15 mouse cellular contexts compared by ENCODE assay signal in the genomic region with DNA sequence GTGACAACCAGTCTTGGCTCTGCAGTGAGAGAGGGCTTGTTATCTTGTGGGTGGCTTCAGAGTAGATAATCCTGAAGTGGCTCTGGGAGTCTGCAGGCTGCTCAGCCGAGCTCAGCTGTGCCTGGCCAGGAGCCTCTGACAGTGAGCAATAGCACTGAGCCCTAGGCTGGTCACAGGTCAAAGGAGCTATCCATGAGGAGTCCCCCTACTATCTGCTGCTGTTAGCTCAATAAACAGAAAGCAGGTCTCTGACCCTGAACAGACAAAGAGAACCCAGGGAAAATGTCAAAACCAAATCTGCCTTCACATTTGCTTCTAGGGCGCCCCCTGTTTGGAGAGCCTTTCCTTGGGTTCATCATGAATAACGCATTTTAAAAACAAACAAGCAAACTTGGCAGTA. TPM values are rescaled to one million over a fixed set of nuclear protein-coding genes. Genes with fewer than 3 reads are reported as not detected.
DNase-seq lines count a peak whose midpoint lies in the region; ATAC-seq and TF ChIP-seq lines count a peak whose summit lies in the region.
"Had no signal": no experiment of that assay in that cellular context is flagged by ENCODE, and none has a peak within 500 bp of the region (broad histone marks: within the 10 kb centered on the region; RNA-seq: fewer than 3 reads in every experiment).

No protein-coding gene starts in this region.

- TF ChIP-seq CTCF in lung, embryonic 14.5 days (IDR thresholded peaks at IDR 0.05; ENCODE audit: low read depth), result no peak

- H3K9ac ChIP-seq in heart, embryonic 11.5 days (ENCODE audit: low read depth, low read length), result no peak overlapping the region
- H3K9ac ChIP-seq in lung, embryonic 14.5 days, result no peak overlapping the region
- H3K9ac ChIP-seq in liver, embryonic 13.5 days, result no peak overlapping the region
- H3K9ac ChIP-seq: forebrain, embryonic 13.5 days; limb, embryonic 12.5 days had no signal

- no peak overlapping the region for H3K4me2 ChIP-seq in heart, embryonic 11.5 days
- H3K4me2 ChIP-seq in lung, embryonic 14.5 days, result no peak overlapping the region
- no peak overlapping the region for H3K4me2 ChIP-seq in liver, embryonic 13.5 days
- H3K4me2 ChIP-seq: forebrain, embryonic 13.5 days; limb, embryonic 12.5 days had no signal

- no peak for DNase-seq in heart, adult 18-20 months
- peak; percentile 24 for DNase-seq in lung, embryonic 14.5 days
- DNase-seq in lung, postnatal 36 days, result no peak
- DNase-seq in liver, embryonic 13.5 days, result no peak
- DNase-seq in urinary bladder, postnatal 4 days (ENCODE audit: low spot score in 2 of 2), result no peak
- no peak for DNase-seq in gastrocnemius, postnatal 25 days
- DNase-seq: cerebellum, adult 8-10 months; kidney, adult 2 months; layer of hippocampus, adult 9-11 months; thymus, postnatal 25 days had no signal

- peaks cover 39% of the 10 kb centered on the region for H3K4me1 ChIP-seq in heart, embryonic 11.5 days (ENCODE audit: control insufficient read depth, insufficient read depth, low read length)
- no peaks in the 10 kb centered on the region for H3K4me1 ChIP-seq in lung, embryonic 14.5 days (ENCODE audit: insufficient read depth)
- H3K4me1 ChIP-seq in liver, embryonic 13.5 days (replicated peaks), result peaks cover 16% of the 10 kb centered on the region
- H3K4me1 ChIP-seq: forebrain, embryonic 13.5 days had no signal

- H3K27ac ChIP-seq in heart, embryonic 11.5 days (ENCODE audit: low read depth, low read length), result no peak overlapping the region
- H3K27ac ChIP-seq in lung, embryonic 14.5 days (ENCODE audit: low read depth), result no peak overlapping the region
- no peak overlapping the region for H3K27ac ChIP-seq in liver, embryonic 13.5 days
- H3K27ac ChIP-seq: forebrain, embryonic 13.5 days; hindbrain, postnatal 0 days; limb, embryonic 12.5 days had no signal

- H3K4me3 ChIP-seq in heart, embryonic 11.5 days (ENCODE audit: low read depth, low read length), result no peak overlapping the region
- H3K4me3 ChIP-seq in lung, embryonic 14.5 days (ENCODE audit: low read depth, low read length), result no peak overlapping the region
- no peak overlapping the region for H3K4me3 ChIP-seq in liver, embryonic 13.5 days (replicated peaks)
- H3K4me3 ChIP-seq: forebrain, embryonic 13.5 days; limb, embryonic 12.5 days; megakaryocyte, embryonic 14.5 days had no signal

- peaks cover 3% of the 10 kb centered on the region; the same call in 1 of the 2 replicates for H3K27me3 ChIP-seq in heart, embryonic 11.5 days (ENCODE audit: control insufficient read depth, insufficient read depth, low read length)
- no peaks in the 10 kb centered on the region for H3K27me3 ChIP-seq in lung, embryonic 14.5 days (ENCODE audit: insufficient read depth, low read length)
- no peaks in the 10 kb centered on the region for H3K27me3 ChIP-seq in liver, embryonic 13.5 days
- H3K27me3 ChIP-seq: forebrain, embryonic 13.5 days; limb, embryonic 12.5 days had no signal

- ATAC-seq in heart, embryonic 11.5 days (replicated peaks; ENCODE audit: insufficient number of reproducible peaks, low FRiP score, low TSS enrichment), result 0 out of 2 replicates have a peak, but pooled peaks have one; percentile 19
- no peak for ATAC-seq in lung, embryonic 14.5 days (ENCODE audit: insufficient read depth)
- ATAC-seq in liver, embryonic 13.5 days (ENCODE audit: low read depth), result peak; percentile 49; the same call in 1 of the 2 replicates
- ATAC-seq: forebrain, embryonic 13.5 days; hindbrain, postnatal 0 days had no signal

- no peaks in the 10 kb centered on the region for H3K9me3 ChIP-seq in heart, embryonic 11.5 days (replicated peaks; ENCODE audit: control insufficient read depth, low read length)
- H3K9me3 ChIP-seq in lung, embryonic 14.5 days (ENCODE audit: low read depth, low read length), result no peaks in the 10 kb centered on the region
- no peaks in the 10 kb centered on the region for H3K9me3 ChIP-seq in liver, embryonic 13.5 days (replicated peaks)
- H3K9me3 ChIP-seq: forebrain, embryonic 13.5 days; limb, embryonic 12.5 days; megakaryocyte, embryonic 14.5 days had no signal

- no peaks in the 10 kb centered on the region for H3K36me3 ChIP-seq in heart, embryonic 11.5 days (ENCODE audit: control insufficient read depth, insufficient read depth, low read length)
- no peaks in the 10 kb centered on the region for H3K36me3 ChIP-seq in lung, embryonic 14.5 days (ENCODE audit: insufficient read depth)
- no peaks in the 10 kb centered on the region for H3K36me3 ChIP-seq in liver, embryonic 13.5 days
- H3K36me3 ChIP-seq: limb, embryonic 12.5 days had no signal

- WGBS in heart, embryonic 11.5 days (ENCODE audit: insufficient replicate concordance), result 19% methylated on average over 3 of the region's 3 CpGs
- WGBS in lung, embryonic 14.5 days, result 31% methylated on average over 3 of the region's 3 CpGs
- 32% methylated on average over 3 of the region's 3 CpGs for WGBS in liver, embryonic 13.5 days (ENCODE audit: insufficient replicate concordance)

RNA-seq across cellular contexts. Expression of a gene that starts 28.6 kb away (rescaled TPM):
- polyA plus RNA-seq in heart, embryonic 11.5 days (2014; fragmentation: Nextera tagmentation; extraction: Ambion mirVana), result 54.7 and 63.0 TPM in 2 replicates
- 10 to 100 TPM; 53.1 to 54.8 TPM for total RNA-seq in heart, adult 18-20 months (2021)
- 47.6 and 50.7 TPM in 2 replicates for polyA plus RNA-seq in lung, embryonic 14.5 days (2014; fragmentation: Nextera tagmentation; extraction: Ambion mirVana)
- 21.7 and 23.3 TPM in 2 replicates for polyA plus RNA-seq in liver, embryonic 13.5 days (2015; fragmentation: Nextera tagmentation; extraction: Ambion mirVana)
- 10 to 100 TPM; 52.1 to 57.8 TPM for total RNA-seq in gastrocnemius, postnatal 25 days (2021)
